Mouse (Mus musculus) liver, embryonic 11.5 days (tissue): ENCODE measurements around the gene B3gnt9. TPM values are rescaled to one million over a fixed set of nuclear protein-coding genes. Genes with fewer than 3 reads are reported as not detected.
A peak's percentile ranks its signal among the peaks of the same experiment; 100 is the strongest.

Source experiments
- ATAC-seq: fragments of 200-750 bp; cut with Nextera tagmentation; replicated peaks from 2 replicates; pipeline ENCODE4 v1.8.0; 2017; ENCODE audit warnings: moderate number of reproducible peaks, mild to moderate bottlenecking, moderate TSS enrichment, moderate library complexity; ENCODE audit not compliant: low FRiP score
- DNase-seq: peaks from one replicate; pipeline ENCODE4 v3.0.0-alpha.2; 2017; ENCODE audit warnings: low spot score
- H3K27ac ChIP-seq: fragments of 300-500 bp; sonication (generic); 2 replicates; pipeline ENCODE4 v1.5.1; 2014; ENCODE audit warnings: mild to moderate bottlenecking, low read depth, low read length, control low read depth
- H3K27me3 ChIP-seq: fragments of 300-500 bp; sonication (generic); replicated peaks from 2 replicates; pipeline ENCODE4 v1.6.1; 2014; ENCODE audit warnings: low read length, mixed read lengths; ENCODE audit not compliant: control insufficient read depth, insufficient read depth
- H3K36me3 ChIP-seq: fragments of 300-500 bp; sonication (generic); 2 replicates; pipeline ENCODE4 v1.6.1; 2014; ENCODE audit warnings: mild to moderate bottlenecking, low read length, moderate library complexity, mixed read lengths; ENCODE audit not compliant: control insufficient read depth, insufficient read depth
- H3K4me1 ChIP-seq: fragments of 300-500 bp; sonication (generic); replicated peaks from 2 replicates; pipeline ENCODE4 v1.6.1; 2014; ENCODE audit warnings: low read length, mixed read lengths; ENCODE audit not compliant: control insufficient read depth, insufficient read depth
- H3K4me2 ChIP-seq: fragments of 300-500 bp; sonication (generic); 2 replicates; pipeline ENCODE4 v1.6.1; 2014; ENCODE audit warnings: mild to moderate bottlenecking, control low read depth, moderate library complexity
- H3K4me3 ChIP-seq: fragments of 300-500 bp; sonication (generic); 2 replicates; pipeline ENCODE4 v1.5.1; 2014; ENCODE audit warnings: low read depth, low read length, control low read depth
- H3K9ac ChIP-seq: fragments of 300-500 bp; sonication (generic); 2 replicates; pipeline ENCODE4 v1.6.1; 2014; ENCODE audit warnings: low read depth, low read length, control low read depth
- H3K9me3 ChIP-seq: fragments of 300-500 bp; sonication (generic); 2 replicates; pipeline ENCODE4 v1.6.1; 2016; ENCODE audit warnings: low read length, inconsistent platforms, mixed read lengths; ENCODE audit not compliant: control insufficient read depth
- WGBS: fragments of 180-500 bp; shearing (Covaris S2); extraction: QIAGEN DNeasy Blood & Tissue Kit; methylation state at CpG from one replicate; pipeline ENCODE4 v1.1.7; 2014; 5-methylcytosine and 5-hydroxymethylcytosine counted together
- polyA plus RNA-seq: library from polyadenylated mRNA; unstranded; fragments of >200 nt; fragmentation: Nextera tagmentation; extraction: Ambion mirVana; gene quantifications from 2 replicates; pipeline ENCODE4 v1.2.1, GENCODE M21; 2014

B3gnt9 gene
- polyA plus RNA-seq, result 4.2 and 4.4 TPM in 2 replicates

GRCm38 (mm10) chr8:105254966-105255350 is at the start of gene B3gnt9:
TSS of gene B3gnt9 (minus strand) at chr8:105255153.
- ATAC-seq (peak; percentile 83), DNase-seq (peak; percentile 72)
- H3K9ac ChIP-seq, result peak within 1 kb of the TSS; percentile 76
- H3K4me2 ChIP-seq, result peak within 1 kb of the TSS; percentile 99
- H3K36me3 ChIP-seq, result peaks cover 11% of the 10 kb centered on the region; the same call in 1 of the 2 replicates
- H3K27ac ChIP-seq, result peak within 1 kb of the TSS; percentile 65
- under 1% methylated on average over 14 of the region's 14 CpGs for WGBS
- H3K9me3 ChIP-seq, result no peaks in the 10 kb centered on the region
- H3K4me1 ChIP-seq, result peaks cover 29% of the 10 kb centered on the region
- H3K4me3 ChIP-seq, result peak within 1 kb of the TSS; percentile 66
- H3K27me3 ChIP-seq, result peaks cover 23% of the 10 kb centered on the region

GRCm38 (mm10) chr8:105303874-105304273 is 48.9 kb upstream of the B3gnt9 start:
- Histone ChIP-seq H3K36me3 (peaks cover 55% of the 10 kb centered on the region), H3K4me3 (no peak overlapping the region), H3K4me1 (peaks cover 52% of the 10 kb centered on the region), H3K9me3 (no peaks in the 10 kb centered on the region), H3K9ac (no peak overlapping the region), H3K27ac (0 out of 2 replicates have a peak overlapping the region, but pooled peaks have one; percentile 6), H3K27me3 (no peaks in the 10 kb centered on the region), H3K4me2 (no peak overlapping the region)
- 84% methylated on average over 9 of the region's 9 CpGs for WGBS
- ATAC-seq, result no peak
- no peak for DNase-seq

GRCm38 (mm10) chr8:105303396-105303795 is 48.4 kb upstream of the B3gnt9 start:
- no peak for DNase-seq
- Histone ChIP-seq H3K4me1 (peaks cover 56% of the 10 kb centered on the region), H3K27me3 (no peaks in the 10 kb centered on the region), H3K4me3 (no peak overlapping the region), H3K36me3 (peaks cover 58% of the 10 kb centered on the region), H3K4me2 (no peak overlapping the region), H3K27ac (no peak overlapping the region), H3K9me3 (no peaks in the 10 kb centered on the region), H3K9ac (no peak overlapping the region)
- WGBS, result 76% methylated on average over 8 of the region's 8 CpGs
- no peak for ATAC-seq

GRCm38 (mm10) chr8:105299962-105300361 is 45.0 kb upstream of the B3gnt9 start:
- DNase-seq (no peak), ATAC-seq (peak; percentile 86)
- Histone ChIP-seq H3K27me3 (no peaks in the 10 kb centered on the region), H3K27ac (peak overlapping the region; percentile 83), H3K9me3 (no peaks in the 10 kb centered on the region), H3K4me1 (peaks cover 54% of the 10 kb centered on the region), H3K36me3 (peaks cover 50% of the 10 kb centered on the region), H3K4me3 (peak overlapping the region; percentile 99), H3K4me2 (peak overlapping the region; percentile 76), H3K9ac (peak overlapping the region; percentile 67)
- 52% methylated on average over 8 of the region's 8 CpGs for WGBS

GRCm38 (mm10) chr8:105298351-105299252 is 43.6 kb upstream of the B3gnt9 start:
- ATAC-seq (no peak), DNase-seq (no peak)
- Histone ChIP-seq H3K27me3 (no peaks in the 10 kb centered on the region), H3K4me2 (peak overlapping the region; percentile 76), H3K36me3 (peaks cover 40% of the 10 kb centered on the region), H3K4me1 (peaks cover 44% of the 10 kb centered on the region), H3K9ac (peak overlapping the region; percentile 97), H3K27ac (peak overlapping the region; percentile 83), H3K9me3 (no peaks in the 10 kb centered on the region), H3K4me3 (peak overlapping the region; percentile 99)
- 38% methylated on average over 18 of the region's 18 CpGs for WGBS

GRCm38 (mm10) chr8:105297511-105298192 is 42.7 kb upstream of the B3gnt9 start, which contains the start of gene E2f4:
TSS of gene E2f4 (plus strand) at chr8:105297663.
- no peaks in the 10 kb centered on the region for H3K9me3 ChIP-seq
- peak within 1 kb of the TSS; percentile 76 for H3K4me2 ChIP-seq
- H3K4me1 ChIP-seq, result peaks cover 40% of the 10 kb centered on the region
- peak within 1 kb of the TSS; percentile 99 for H3K4me3 ChIP-seq
- H3K36me3 ChIP-seq, result peaks cover 34% of the 10 kb centered on the region
- ATAC-seq (peak; percentile 81), DNase-seq (peak; percentile 94)
- H3K27me3 ChIP-seq, result no peaks in the 10 kb centered on the region
- WGBS, result under 1% methylated on average over 58 of the region's 58 CpGs
- H3K27ac ChIP-seq, result peak within 1 kb of the TSS; percentile 83
- peak within 1 kb of the TSS; percentile 97 for H3K9ac ChIP-seq

GRCm38 (mm10) chr8:105295895-105296573 is 41.1 kb upstream of the B3gnt9 start, which contains the start of gene Exoc3l:
TSS of gene Exoc3l (minus strand) at chr8:105296101.
- WGBS, result 37% methylated on average over 11 of the region's 11 CpGs
- Histone ChIP-seq H3K4me2 (peak within 1 kb of the TSS; percentile 76), H3K36me3 (peaks cover 18% of the 10 kb centered on the region), H3K27me3 (no peaks in the 10 kb centered on the region), H3K9ac (peak within 1 kb of the TSS; percentile 97), H3K27ac (0 out of 2 replicates have a peak within 1 kb of the TSS, but pooled peaks have one; percentile 52), H3K9me3 (no peaks in the 10 kb centered on the region), H3K4me1 (peaks cover 28% of the 10 kb centered on the region), H3K4me3 (peak within 1 kb of the TSS; percentile 99)
- ATAC-seq (no peak), DNase-seq (no peak)

GRCm38 (mm10) chr8:105295256-105295655 is 40.3 kb upstream of the B3gnt9 start:
- WGBS, result 67% methylated on average over 11 of the region's 11 CpGs
- Histone ChIP-seq H3K36me3 (peaks cover 13% of the 10 kb centered on the region; the same call in 1 of the 2 replicates), H3K9ac (peak overlapping the region; percentile 10; the same call in 1 of the 2 replicates), H3K27ac (no peak overlapping the region), H3K4me1 (peaks cover 27% of the 10 kb centered on the region), H3K27me3 (peaks cover 6% of the 10 kb centered on the region), H3K4me2 (peak overlapping the region; percentile 76), H3K4me3 (peak overlapping the region; percentile 26), H3K9me3 (no peaks in the 10 kb centered on the region)
- no peak for DNase-seq
- no peak for ATAC-seq
